Mouse (Mus musculus) activated CD4-positive, CD25-positive, alpha-beta regulatory T cell, adult 4 months (primary cell): ENCODE results near the gene AC129217.1. TPM values are rescaled to one million over a fixed set of nuclear protein-coding genes. Genes with fewer than 3 reads are reported as not detected.

Experiments
- ATAC-seq: one replicate; pipeline ENCODE4 v1.8.0; 2017
- polyA plus RNA-seq, 2 experiments: library from polyadenylated mRNA; unstranded; fragments of 100-300 nt; shearing (Covaris generic); gene quantifications; one replicate each; pipeline ENCODE4 v1.2.1; 2017

AC129217.1 gene
- not detected for polyA plus RNA-seq

DNA sequence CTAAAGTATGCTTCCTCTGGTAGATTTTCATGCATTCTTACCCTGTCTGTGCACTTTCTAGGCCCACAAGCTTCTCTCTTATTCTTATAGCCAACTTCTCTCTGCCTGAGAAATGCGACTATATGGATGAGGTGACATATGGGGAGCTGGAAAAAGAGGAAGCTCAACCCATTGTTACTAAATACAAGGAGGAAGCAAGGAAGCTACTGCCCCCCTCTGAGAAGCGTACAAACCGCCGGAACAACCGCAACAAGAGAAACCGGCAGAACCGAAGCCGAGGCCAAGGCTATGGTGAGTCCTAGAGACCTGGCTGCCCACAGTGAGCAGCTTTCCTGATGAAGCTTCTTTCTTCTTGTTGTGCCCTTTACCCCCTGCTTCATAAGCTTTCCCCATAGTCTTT is at the start of gene AC129217.1:
AC129217.1 (plus strand) TSS at position 114 of the 400 bp plus-strand sequence.
- ATAC-seq = no peak

DNA sequence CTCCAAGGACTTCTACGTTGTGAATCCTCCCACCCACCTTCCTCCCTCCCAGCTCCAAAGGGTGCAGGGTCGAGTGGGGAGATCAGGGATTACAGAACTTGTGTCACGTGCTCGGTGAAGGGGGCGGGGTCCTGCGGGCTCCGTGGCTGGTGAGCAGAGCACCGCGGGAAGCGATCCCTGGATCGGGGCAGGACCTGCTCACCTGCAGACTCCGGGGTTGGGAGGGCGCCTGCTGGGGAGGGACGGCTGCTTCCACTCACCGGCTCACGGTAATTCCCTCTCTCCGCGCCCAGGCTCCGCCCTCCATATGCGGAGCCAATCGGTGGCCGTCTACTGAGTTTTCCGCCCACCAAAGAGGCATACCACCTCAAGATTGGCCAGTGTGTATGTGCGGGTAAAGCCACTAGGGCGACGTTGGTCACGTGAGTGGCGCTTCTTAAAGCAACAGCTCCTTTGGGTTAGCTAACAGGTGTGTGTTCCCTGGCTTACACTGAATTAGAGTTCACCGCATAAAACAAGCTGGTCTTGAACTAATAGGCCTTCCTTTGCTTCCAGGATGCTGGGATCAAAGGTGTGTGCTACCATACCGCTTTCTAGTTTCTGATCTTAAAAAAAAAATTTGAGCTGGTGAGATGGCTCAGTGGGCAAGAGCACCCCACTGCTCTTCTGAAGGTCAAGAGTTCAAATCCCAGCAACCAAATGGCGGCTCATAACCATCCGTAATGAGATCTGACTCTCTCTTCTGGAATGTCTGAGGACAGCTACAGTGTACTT is 43.4 kb upstream of the AC129217.1 start, which contains the start of gene Taf6l:
Taf6l (minus strand) TSS at position 410 of the 774 bp plus-strand sequence.
- ATAC-seq = peak; percentile 100

DNA sequence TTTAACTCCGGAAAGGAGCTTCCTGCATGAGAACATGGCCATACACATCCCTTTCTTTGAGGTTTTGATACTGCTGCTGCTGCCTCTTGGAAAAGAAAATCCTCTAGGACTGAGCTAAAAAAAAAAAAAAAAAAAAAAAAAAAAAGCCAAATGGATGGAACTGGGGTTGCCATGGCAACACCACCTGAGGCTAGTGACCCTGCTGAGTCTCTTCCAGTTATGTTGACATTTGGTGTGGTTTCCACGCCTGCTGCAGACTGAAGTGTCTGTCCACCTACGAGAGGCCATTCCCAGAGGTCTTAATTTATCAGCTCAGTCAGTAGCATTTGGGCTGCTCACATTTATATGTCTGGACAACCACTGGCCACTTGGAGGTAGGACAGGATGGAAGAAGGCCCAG is 41.1 kb upstream of the AC129217.1 start:
- no peak for ATAC-seq

DNA sequence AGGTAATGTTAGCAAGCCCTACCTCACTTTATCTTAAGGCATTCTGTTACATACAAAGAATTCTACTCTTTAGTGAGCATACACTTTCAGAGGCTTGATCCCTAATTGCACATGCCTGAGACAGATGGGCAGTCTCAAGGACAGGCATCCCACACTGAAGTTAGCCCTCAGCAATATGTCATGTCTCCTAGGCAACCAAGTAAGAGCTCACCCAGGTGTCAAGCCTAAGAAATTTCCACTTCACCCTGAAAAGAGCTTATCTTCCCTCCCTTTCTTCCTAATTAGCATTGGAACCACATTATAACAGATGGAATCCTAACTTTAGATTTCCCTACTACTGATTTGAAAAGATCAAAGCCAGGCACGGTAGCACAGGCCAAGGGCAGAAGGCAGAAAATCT is 40.4 kb upstream of the AC129217.1 start:
- no peak for ATAC-seq

DNA sequence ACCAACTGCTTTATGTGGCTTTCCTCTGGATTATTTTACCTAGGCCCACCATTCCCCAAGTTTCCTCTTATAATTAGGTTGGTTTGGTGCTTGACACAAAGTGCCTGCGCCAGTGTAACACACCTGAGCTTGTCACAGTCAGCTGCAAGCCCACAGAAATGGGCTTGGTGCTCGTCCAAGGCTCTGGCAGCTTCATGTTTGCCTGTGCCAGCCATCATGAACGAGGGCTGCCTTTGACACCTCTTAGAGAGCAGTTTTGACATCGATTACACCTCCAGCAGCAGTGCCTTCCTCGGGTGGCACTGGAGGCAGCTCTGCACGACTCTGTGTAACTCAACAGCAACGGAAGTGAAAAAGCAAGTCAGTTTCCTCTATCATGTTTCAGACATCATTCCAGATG is 39.4 kb upstream of the AC129217.1 start:
- no peak for ATAC-seq

DNA sequence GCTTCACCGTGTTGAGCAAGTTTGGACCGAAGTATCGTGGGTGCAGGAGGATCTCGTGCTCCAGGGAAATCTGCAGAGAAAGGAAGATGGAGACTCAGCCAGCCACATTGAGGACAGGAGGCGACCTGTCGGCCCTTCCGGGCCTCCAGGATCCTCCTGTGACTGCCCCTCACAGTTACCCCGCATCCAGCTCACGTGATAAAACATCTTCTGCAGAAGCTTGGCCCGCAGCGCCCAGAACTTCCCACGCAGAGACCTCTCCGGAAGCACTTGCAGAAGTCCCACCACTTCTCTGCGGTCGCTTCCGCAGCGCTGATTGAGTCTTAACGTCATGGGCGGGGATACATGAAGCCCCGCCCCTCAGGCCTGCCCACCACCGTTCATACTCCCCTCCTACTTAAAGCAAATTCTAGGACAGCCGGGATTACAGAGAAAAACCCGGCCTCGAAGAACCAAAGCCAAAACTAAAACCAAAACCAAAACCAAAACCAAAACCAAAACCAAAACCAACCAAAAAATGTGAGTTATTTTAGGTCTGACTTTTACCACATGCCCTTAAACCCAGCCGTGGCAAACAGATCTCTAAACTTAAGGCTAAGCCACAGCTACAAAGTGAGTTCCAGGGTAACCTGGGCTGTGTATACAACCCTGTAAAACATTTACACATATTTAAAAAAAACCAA is 31.2 kb upstream of the AC129217.1 start, which contains the start of gene Polr2g:
Polr2g (minus strand) TSS at position 314 of the 683 bp plus-strand sequence.
- peak; percentile 59 for ATAC-seq

DNA sequence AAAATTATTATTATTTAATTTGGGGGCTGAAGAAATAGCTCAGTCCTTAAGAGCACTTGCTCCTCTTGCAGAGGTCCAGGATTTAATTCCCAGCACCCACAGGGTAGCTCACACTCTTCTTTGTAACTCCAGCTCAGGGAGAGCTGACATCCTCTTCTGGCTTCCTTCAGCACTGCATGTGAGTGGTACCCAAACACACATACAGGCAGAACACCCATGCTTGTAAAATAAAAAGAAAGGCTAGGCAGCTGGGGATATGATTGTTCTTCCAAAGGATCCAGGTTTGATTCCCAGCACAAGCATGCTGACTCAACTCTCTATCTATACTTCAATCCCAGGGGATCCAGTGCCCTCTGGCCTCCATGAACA is 30.6 kb upstream of the AC129217.1 start:
- ATAC-seq = no peak

DNA sequence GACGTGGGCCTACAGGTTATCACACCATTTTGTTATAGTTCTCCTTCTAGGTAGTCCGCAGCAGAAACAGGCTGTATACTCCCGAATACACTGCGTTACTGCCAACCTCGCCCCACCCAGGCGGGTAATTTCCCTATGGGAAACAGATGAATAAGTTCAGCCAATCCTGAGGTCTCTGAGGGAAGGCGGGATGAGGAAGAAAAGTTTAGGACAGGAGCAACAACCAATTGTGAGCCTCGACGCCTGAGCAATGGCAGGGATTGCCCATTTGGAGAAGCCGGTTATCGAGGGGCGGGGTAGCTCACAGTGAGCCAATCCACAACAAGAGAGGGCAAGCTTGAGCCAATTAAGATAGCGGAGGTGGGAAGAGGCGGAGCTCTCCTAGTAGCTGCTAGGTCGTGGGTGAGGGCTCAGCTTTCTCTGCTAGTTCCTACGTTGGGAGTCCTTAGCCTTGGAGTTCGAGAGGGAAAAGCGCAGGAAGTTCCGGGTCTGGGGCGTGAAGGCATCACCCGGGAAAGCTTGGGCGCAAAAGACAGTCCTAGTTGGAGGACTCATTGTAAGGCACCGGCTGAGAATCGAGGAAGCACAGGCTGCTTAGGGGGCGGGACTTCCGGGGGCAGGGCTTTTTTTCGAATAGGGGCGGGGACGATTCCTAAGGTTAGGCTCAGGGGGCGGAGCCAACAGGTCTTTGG is 27.3 kb upstream of the AC129217.1 start, which contains the start of gene Zbtb3:
Zbtb3 (plus strand) TSS at position 426 of the 692 bp plus-strand sequence.
- peak; percentile 92 for ATAC-seq

DNA sequence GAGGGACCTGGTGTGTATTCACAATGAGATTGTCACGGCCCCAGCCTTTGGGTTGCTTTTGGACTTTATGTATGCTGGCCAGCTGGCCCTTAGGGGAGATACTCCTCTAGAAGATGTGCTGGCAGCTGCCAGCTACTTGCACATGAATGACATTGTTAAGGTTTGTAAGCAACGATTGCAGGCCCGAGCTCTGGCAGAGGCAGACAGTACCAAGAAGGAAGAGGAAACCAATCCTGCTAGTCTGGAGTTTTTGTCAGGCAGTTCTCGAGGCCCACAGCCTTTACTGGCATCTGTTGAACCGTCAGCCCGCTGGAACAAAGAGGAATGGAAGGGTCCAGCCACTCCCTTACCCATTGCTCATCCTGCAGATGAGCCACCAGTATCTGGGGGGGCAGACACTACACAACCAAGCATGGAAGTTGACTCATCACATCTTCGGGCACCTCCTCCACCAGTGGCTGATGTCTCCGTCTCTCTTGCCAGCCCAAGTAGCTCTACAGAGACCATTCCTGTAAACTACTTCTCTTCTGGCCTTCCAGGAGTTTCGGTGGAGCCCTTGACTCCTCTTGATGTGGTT is 26.3 kb upstream of the AC129217.1 start:
- ATAC-seq = no peak

DNA sequence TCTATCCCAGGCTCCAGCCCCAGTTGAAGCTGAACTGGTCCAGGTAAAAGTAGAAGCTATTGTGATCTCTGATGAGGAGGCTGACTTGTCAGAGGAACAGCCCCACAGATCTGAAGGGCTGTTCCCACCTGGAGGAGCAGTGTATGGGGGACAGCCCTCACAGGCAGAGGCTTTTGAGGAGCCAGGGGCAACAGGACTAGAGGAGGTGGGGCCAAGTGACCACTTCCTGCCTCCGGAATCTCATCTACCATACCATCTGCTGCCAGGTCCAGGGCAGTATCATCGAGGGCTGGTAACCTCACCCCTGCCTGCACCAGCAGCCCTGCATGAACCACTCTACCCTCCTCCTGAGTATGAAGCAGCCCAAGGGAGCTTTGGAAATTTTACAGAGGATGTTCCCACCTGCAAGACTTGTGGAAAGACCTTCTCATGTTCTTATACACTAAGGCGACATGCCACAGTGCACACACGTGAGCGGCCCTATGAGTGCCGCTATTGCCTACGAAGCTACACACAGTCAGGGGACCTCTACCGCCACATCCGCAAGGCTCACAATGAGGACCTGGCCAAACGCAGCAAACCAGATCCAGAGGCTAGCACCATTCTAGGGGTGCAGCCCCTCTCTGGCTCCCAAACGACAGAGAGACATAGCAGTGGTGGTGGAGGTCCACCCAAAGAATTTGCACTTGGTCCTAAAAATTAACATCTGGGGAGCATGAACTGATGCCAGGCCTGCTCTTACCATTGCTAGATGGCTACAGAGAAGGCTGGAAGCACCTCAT is 25.5 kb upstream of the AC129217.1 start:
- no peak for ATAC-seq

DNA sequence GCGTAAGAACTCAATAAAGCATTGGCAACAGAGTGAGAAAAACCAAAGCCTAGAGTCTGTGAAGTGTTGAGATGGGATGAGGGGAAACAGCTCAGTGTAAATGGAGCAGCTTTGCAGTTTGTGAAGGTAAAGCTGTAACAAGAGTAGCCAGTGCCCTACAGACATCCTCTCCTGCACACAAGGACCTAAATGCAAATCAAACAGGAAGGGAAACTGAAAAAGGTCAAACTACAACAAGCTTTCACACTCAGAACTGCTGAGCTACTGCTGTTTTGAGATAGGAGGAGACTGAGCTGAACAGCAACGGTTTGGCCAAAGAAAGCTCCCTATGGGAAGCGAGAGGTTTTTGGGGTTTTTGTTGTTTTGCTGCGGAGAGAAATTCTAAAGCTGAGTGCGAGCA is 22.8 kb upstream of the AC129217.1 start:
- ATAC-seq = no peak

DNA sequence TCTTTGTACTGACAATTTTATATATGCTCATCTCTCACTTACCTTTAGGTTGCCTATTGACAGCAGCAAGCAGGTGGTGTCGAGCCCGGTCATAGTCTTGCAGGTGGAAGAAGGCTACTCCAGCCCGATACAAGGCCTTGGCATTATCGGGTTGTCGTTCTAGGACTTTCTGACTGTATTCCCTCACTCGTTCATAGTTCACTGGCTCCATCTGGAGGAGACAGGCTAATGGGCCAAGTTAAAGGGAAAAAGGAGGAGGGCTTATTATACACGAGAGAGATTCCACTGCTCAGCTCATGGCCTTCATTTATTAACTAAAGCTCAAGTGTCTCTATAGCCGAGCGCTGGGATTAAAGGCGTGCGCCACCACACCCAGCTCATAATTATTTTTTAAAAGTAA is 13.8 kb upstream of the AC129217.1 start:
- ATAC-seq = no peak

DNA sequence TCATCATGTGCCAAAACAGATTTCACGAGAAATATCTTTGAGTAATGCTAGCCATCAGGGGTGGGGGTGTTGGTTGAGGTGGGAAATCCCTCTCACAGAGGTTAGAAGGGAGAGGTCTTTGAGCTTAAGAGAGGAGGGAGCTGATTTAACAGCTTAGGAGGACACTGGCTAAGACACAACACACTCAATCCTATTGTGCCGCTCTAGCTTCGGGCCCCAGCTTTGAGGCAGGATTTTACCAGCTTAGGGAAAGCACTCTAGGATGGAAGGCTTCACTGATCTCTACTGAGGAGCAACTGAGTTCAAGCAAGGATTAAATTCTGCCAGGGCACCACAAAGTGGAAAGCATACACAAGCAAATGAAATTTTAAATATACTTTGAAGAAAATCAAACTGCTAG is 12.6 kb upstream of the AC129217.1 start:
- ATAC-seq = no peak

DNA sequence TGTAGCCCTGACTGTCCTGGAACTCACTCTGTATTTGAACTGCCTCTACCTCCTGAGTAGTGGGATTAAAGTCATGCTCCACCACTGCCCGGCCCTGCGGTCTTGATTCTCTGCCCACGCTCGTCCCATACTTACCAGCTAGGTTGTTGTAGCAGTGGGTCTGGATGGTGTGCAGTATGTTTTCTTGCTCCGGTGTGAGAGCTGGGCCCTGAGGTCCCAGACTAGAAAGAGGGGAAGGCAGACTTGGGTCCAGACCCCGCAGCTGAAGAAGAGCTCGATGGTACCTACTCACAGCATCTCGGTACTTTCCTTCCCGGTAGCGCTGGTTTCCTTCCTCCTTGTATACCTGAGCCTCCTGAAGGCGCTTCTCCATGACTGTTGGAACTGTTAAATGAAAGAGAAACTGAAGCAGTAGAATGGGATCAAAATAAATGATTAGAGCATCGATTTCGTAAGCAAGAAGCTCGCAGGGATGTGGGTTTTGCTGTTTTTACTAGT is 11.2 kb upstream of the AC129217.1 start:
- no peak for ATAC-seq

DNA sequence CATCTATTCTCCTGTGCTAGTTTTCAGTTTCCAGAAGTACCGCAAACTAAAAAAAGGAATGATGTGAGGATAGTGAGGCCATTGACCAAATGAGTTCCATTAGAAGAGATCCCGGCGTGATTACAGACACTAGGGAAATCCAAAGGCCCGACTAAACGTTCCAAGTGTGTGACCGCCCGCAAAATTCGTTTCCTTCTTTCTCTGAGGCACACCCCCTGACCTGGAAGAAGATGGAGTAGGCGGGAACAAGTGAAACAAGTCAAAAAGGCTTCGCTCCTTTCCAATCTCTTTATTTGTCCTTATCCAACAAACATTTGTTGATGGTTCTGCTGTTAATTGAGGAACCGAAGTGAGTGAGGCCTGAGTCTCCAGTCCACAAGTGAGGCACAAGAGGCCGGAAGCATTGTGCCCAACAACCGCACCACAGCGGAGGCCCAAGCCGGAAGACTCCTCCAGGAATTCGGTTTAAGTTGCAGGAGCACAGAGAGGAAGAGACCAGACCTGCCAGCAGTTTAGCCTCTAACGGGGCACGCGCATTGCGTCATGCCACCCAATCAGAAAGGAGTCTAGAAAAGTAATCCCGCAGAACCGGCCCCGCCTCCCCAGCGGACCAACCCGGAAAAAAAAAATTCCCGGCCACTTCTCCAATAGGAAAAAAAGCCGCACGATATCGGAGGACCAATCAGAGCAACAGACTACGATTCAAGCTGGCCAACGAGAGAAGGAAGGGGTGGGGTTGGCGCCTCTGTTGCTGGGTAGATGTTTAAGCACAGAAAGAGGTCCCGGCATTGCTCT is 10.6 kb upstream of the AC129217.1 start, which contains the start of gene Ttc9c:
Ttc9c (minus strand) TSS at position 533 of the 795 bp plus-strand sequence.
- peak; percentile 66 for ATAC-seq

DNA sequence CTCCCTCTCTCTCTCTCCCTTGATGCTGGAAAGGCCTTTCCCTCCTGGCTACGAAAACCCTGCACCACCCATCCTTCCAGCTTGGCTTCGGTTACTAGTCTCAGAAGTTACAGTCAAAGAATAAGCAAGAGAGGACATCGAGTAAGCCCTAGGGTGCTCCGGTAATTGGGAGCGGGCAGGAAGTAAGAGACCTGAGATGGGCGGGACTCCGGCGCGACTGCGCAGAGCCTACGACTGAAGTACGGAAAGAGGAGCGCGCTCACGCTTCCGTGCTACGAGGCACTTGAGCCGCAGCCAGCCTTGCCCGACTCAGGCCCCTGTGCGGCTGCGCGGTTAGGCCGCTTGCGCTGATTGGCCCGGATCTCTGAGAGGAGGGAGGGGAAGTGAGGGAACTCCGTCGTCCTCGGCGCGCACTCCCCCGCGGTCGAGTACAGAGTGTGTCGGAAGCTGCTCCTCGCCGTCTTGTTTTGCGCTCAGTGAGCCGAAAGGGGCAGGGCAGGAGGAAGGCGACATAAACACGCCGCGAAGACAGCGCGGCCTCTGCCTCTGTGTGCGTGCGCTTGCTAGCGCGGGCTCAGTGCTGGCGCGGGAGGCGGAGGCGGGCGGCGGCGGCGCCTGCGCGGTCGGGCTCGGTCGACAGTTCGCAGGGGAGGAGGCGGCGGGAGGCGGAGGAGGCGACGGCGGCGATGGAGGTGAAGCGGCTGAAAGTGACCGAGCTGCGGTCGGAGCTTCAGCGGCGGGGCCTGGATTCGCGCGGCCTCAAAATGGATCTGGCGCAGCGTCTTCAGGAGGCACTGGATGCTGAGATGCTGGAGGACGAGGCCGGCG is 9.8 kb upstream of the AC129217.1 start, which contains the start of gene Hnrnpul2:
Hnrnpul2 (plus strand) TSS at position 415 of the 828 bp plus-strand sequence.
- peak; percentile 81 for ATAC-seq

DNA sequence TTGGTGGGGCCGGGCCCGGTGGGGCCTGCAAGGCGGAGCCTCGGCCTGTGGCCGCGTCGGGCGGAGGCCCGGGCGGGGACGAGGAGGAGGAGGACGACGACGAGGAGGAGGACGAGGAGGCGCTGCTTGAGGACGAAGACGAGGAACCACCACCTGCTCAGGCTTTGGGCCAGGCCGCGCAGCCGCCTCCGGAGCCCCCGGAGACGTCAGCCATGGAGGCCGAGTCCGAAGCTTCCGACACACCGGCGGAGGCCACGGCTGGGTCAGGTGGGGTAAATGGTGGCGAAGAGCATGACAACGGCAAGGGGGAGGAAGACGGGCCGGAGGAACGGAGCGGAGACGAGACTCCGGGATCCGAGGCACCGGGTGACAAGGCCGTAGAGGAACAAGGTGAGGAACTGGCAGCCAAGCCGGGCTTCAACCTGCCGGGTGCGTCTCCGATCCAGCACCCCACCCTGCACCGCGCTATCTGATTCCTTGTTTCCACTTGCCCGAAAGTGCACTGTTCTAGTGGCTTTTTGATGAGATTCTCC is 9.1 kb upstream of the AC129217.1 start:
- ATAC-seq = no peak

DNA sequence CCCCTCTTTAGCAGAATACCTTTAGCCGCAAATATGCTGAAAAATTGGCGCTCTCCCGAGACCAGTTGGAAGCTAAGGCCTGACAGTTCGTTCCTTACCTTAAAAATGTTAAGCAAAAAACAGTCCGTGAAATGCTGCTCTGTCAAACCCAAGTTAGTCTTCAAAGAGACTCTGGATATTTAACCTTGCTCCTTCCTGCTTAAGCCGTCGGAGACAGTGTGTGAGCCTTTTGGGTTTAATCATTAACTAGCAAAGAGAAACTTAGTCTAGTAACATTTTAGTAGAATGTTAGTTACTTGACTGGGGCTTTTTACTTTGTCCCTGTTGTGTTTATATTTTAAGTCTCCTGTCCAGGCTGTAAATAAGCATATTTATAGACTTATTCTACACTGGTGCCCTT is 8.4 kb upstream of the AC129217.1 start:
- no peak for ATAC-seq

DNA sequence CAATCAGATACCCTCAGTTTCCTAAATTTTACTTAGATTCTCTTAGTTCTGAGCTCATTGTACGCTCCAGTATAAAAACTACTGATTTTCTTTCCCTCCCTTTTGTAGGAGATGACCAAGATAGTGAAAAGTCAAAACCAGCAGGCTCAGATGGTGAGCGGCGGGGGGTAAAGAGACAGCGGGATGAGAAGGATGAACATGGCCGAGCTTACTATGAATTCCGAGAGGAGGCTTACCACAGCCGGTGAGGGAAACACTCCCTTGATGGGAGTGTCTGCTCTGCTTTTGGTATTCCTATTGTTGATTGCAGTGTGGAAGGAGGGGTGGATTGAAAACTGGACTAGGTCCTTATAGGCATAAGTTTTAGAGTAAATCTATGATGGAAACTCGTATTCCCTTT is 6.9 kb upstream of the AC129217.1 start:
- no peak for ATAC-seq

DNA sequence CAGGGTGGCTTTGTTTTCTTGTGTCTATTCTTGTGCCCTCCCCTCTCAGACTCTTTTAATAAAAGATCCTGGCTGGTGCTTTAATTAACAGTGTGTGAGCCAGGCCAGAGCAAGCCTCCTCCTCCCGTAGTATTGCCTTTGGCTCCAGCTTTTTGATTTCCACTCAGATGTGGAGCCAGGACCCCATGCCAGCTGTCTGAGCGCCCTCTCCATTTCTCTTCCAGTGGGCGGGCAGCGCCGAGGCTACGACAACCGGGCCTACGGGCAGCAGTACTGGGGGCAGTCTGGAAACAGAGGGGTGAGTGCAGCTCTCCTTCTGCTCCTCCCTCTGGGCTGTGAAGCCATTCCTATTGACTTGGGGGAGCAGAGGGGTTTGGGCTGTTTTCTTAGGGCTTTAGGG is 1.1 kb downstream of the AC129217.1 start:
- ATAC-seq = no peak
